Mouse (Mus musculus): ENCODE results near the gene Kctd11. TPM values are rescaled to one million over a fixed set of nuclear protein-coding genes. Genes with fewer than 3 reads are reported as not detected.

Gene Kctd11
- total and polyA plus RNA-seq, 3 experiments, result 1.8 to 3.9 (median 2.1) TPM

DNA sequence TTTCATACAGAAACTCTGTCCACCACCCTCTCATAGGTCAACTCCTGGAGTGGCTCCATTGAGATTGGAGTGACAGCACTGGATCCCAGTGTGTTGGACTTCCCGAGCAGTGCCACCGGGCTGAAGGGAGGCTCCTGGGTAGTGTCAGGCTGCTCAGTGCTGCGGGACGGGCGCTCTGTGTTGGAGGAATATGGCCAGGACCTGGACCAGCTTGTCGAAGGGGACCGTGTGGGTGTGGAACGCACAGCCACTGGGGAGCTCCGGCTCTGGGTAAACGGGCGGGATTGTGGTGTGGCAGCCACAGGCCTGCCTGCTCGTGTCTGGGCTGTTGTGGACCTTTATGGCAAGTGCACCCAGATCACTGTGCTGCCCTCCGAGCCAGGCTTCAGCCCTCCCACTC is 21.8 kb upstream of the Kctd11 start:
- peak overlapping the region; percentile 89 for H3K4me2 ChIP-seq (ENCODE audit: insufficient read depth, low read depth, poor library complexity, severe bottlenecking)
- H3K36me3 ChIP-seq (replicated peaks in 1 of 2; ENCODE audit: control insufficient read depth in 1 of 2, insufficient read depth in 1 of 2, low read length in 1 of 2), result peaks cover 45 to 48% of the 10 kb centered on the region in 2 experiments
- no peaks in the 10 kb centered on the region for H3K9me3 ChIP-seq (replicated peaks; ENCODE audit: low read length)
- peaks cover 10% of the 10 kb centered on the region for H3K79me2 ChIP-seq (replicated peaks; ENCODE audit: control insufficient read depth, extremely low read depth, insufficient read depth, poor library complexity, severe bottlenecking)
- in situ Hi-C loops (cut with MboI; ENCODE audit: low pct_ligation_motif_present, low pct_unique_long_range_greater_than_20kb, low sequenced_read_pairs), result no loop called here
- TF ChIP-seq KAT2A (IDR thresholded peaks at IDR 0.05; ENCODE audit: insufficient replicate concordance, low read length) (no peak), USF2 (conservative IDR thresholded peaks at IDR 0.05; ENCODE audit: low read depth, low read length) (no peak), POLR2A (IDR thresholded peaks at IDR 0.05; ENCODE audit: low read depth, low read length) (no peak), MEF2A (IDR thresholded peaks at IDR 0.05; ENCODE audit: borderline replicate concordance, low read depth, low read length) (no peak), ETS1 (conservative IDR thresholded peaks at IDR 0.05; ENCODE audit: low read depth, low read length) (no peak), PAX5 (IDR thresholded peaks at IDR 0.05; ENCODE audit: low read length) (no peak), UBTF (IDR thresholded peaks at IDR 0.05; ENCODE audit: low read depth, low read length) (no peak), ELF1 (IDR thresholded peaks at IDR 0.05; ENCODE audit: low read depth, low read length) (no peak), IRF4 (IDR thresholded peaks at IDR 0.05; ENCODE audit: low read depth, low read length) (no peak), CHD1 (IDR thresholded peaks at IDR 0.05; ENCODE audit: low read depth, low read length) (no peak), MYC (IDR thresholded peaks at IDR 0.05; ENCODE audit: low read depth, low read length) (no peak), MAZ (IDR thresholded peaks at IDR 0.05; ENCODE audit: low read depth, low read length) (no peak), CTCF (conservative IDR thresholded peaks at IDR 0.05 in 1 of 2, IDR thresholded peaks at IDR 0.05 in 1 of 2; ENCODE audit: low read depth in 2 of 2, low read length in 2 of 2) (no peak), E2F4 (IDR thresholded peaks at IDR 0.05; ENCODE audit: insufficient replicate concordance, low read depth, low read length) (no peak), ZNF384 (IDR thresholded peaks at IDR 0.05; ENCODE audit: low read depth, low read length) (no peak), JUND (conservative IDR thresholded peaks at IDR 0.05; ENCODE audit: low read depth, low read length) (no peak), TCF12 (IDR thresholded peaks at IDR 0.05; ENCODE audit: low read depth, low read length) (no peak), POLR2AphosphoS2 (IDR thresholded peaks at IDR 0.05; ENCODE audit: low read depth, low read length) (no peak), CHD2 (IDR thresholded peaks at IDR 0.05; ENCODE audit: low read length) (no peak), MXI1 (IDR thresholded peaks at IDR 0.05; ENCODE audit: low read depth, low read length) (no peak)
- peak overlapping the region in 1 of 3 experiments; percentile 82 for H3K4me3 ChIP-seq (replicated peaks in 1 of 3; ENCODE audit: low read depth in 2 of 3, low read length in 2 of 3, poor library complexity in 1 of 3)
- peaks cover 7 to 29% of the 10 kb centered on the region in 2 experiments for H3K4me1 ChIP-seq (ENCODE audit: control insufficient read depth in 1 of 2, insufficient read depth in 2 of 2)
- no peak for DNase-seq (ENCODE audit: extremely low read depth)
- H3K27me3 ChIP-seq (replicated peaks), result no peaks in the 10 kb centered on the region
- H3K9ac ChIP-seq (ENCODE audit: insufficient read depth, low read depth), result no peak overlapping the region
- no peak overlapping the region for H3K27ac ChIP-seq (ENCODE audit: insufficient read depth, low read depth)
- dilution Hi-C loops (cut with MboI; ENCODE audit: extremely low pct_ligation_motif_present, extremely low pct_unique_long_range_greater_than_20kb, low sequenced_read_pairs), result no loop called here

DNA sequence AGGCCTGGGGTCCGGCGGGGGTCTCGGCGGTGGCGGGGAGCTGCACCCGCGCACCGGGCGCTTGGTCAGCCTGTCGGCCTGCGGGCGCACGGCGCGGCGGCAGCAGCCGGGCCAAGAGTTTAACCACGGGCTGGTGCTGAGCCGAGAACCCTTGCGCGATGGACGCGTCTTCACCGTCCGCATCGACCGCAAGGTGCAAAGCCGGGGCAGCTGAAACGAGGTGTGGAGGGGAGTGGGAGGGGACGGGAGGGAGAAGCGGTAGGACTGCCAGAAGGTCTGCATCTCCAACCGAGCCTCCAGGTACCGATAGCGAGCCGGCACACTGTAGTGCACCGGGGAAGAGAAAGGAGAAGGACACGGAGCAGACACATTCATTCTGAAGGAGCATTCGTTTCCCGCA is 20.8 kb upstream of the Kctd11 start:
- DNase-seq (ENCODE audit: extremely low read depth), result no peak
- Histone ChIP-seq H3K36me3 (replicated peaks in 1 of 2; ENCODE audit: control insufficient read depth in 1 of 2, insufficient read depth in 1 of 2, low read length in 1 of 2) (peaks cover 35 to 38% of the 10 kb centered on the region in 2 experiments), H3K4me1 (ENCODE audit: control insufficient read depth in 1 of 2, insufficient read depth in 2 of 2) (peaks cover 7 to 29% of the 10 kb centered on the region in 2 experiments), H3K9me3 (replicated peaks; ENCODE audit: low read length) (no peaks in the 10 kb centered on the region), H3K4me2 (ENCODE audit: insufficient read depth, low read depth, poor library complexity, severe bottlenecking) (peak overlapping the region; percentile 89), H3K4me3 (replicated peaks in 1 of 3; ENCODE audit: low read depth in 2 of 3, low read length in 2 of 3, poor library complexity in 1 of 3) (peak overlapping the region; percentile 70 to 97 (median 82)), H3K27me3 (replicated peaks) (no peaks in the 10 kb centered on the region), H3K79me2 (replicated peaks; ENCODE audit: control insufficient read depth, extremely low read depth, insufficient read depth, poor library complexity, severe bottlenecking) (peaks cover 10% of the 10 kb centered on the region), H3K27ac (ENCODE audit: insufficient read depth, low read depth) (peak overlapping the region; percentile 50), H3K9ac (ENCODE audit: insufficient read depth, low read depth) (peak overlapping the region; percentile 81)
- in situ Hi-C loops (cut with MboI; ENCODE audit: low pct_ligation_motif_present, low pct_unique_long_range_greater_than_20kb, low sequenced_read_pairs) (no loop called here), dilution Hi-C loops (cut with MboI; ENCODE audit: extremely low pct_ligation_motif_present, extremely low pct_unique_long_range_greater_than_20kb, low sequenced_read_pairs) (no loop called here)
- no peak for TF ChIP-seq UBTF (IDR thresholded peaks at IDR 0.05; ENCODE audit: low read depth, low read length)
- TF ChIP-seq MAZ (IDR thresholded peaks at IDR 0.05; ENCODE audit: low read depth, low read length), result no peak
- no peak for TF ChIP-seq ETS1 (conservative IDR thresholded peaks at IDR 0.05; ENCODE audit: low read depth, low read length)
